Mouse (Mus musculus) cerebellum, adult 2 months (tissue): ENCODE data around the gene Nudcd2.

Experiments
- CTCF ChIP-seq: fragments of 200-500 bp; IDR thresholded peaks from 2 replicates; pipeline ENCODE4 v1.5.1; 2011; ENCODE audit warnings: low read depth, mild to moderate bottlenecking, control low read depth, low read length, moderate library complexity, borderline replicate concordance; ENCODE audit not compliant: insufficient read depth
- POLR2A ChIP-seq: fragments of 200-500 bp; IDR thresholded peaks from 2 replicates; pipeline ENCODE4 v1.6.1; 2011; ENCODE audit warnings: low read length, control low read depth, borderline replicate concordance; ENCODE audit not compliant: insufficient read depth

DNA sequence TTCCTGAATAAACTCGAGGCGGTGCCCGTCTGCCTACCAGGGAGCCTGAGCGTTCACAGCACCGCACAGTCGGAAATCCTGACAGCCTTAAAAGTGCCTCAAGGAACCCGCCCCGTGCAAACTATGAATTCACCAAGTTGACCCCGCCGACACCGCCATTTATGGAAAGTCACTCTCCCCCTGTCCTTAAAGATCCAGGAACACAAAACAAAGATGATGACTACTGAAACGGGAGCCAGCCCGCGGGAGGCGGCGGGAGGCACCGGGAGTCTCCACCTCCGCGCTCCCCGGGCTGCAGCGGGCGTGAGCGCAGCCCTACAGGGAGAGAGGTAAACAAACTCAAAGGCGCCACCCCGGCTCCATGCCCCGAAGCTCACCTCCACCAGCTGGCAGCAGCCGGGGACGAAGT is 41.4 kb upstream of the Nudcd2 start:
- TF ChIP-seq CTCF, result no peak
- no peak for TF ChIP-seq POLR2A
